Mouse (Mus musculus): ENCODE results near the gene Zfp968.
"Not testable (repeated sequence)": the region's sequence is repeated elsewhere in the genome, so short reads cannot be mapped to it uniquely, and the experiment has no call there.

DNA sequence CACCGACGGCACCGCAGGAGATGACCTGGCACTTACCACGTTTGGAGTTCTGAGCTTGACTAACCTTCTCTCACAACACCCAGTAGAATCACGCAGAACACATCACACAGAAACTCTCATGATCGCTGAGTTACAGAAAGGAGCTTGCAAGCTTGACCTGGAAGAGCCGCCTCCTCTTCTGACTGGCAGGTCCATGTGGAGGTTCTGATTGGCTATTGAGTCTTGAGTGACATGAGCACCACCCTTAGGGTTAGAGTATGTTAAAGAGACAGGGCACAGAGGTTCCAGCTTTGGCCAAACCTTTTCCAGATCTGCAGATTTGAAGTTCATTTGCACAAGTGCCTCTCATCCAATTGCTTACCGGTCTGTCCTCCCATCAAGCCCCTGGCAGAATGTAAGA, 34.1 kb upstream of the Zfp968 start, which contains the start of gene Gm4631:
- TF ChIP-seq CTCF (IDR thresholded peaks at IDR 0.05; ENCODE audit: low read depth, low read length); POLR2A (IDR thresholded peaks at IDR 0.05; ENCODE audit: insufficient read depth, low read length): not testable (repeated sequence)
